Mouse (Mus musculus): ENCODE data around the gene Ubxn11.
"Not testable (repeated sequence)": the region's sequence is repeated elsewhere in the genome, so short reads cannot be mapped to it uniquely, and the experiment has no call there.

Ubxn11 gene

GRCm38 (mm10) chr4:134120192-134120805, 17.9 kb downstream of the Ubxn11 start:
- DNase-seq: no peak

GRCm38 (mm10) chr4:134120916-134121315, 18.5 kb downstream of the Ubxn11 start:
- no peak for DNase-seq

GRCm38 (mm10) chr4:134121571-134121970, 19.2 kb downstream of the Ubxn11 start:
- no peak for DNase-seq

DNA sequence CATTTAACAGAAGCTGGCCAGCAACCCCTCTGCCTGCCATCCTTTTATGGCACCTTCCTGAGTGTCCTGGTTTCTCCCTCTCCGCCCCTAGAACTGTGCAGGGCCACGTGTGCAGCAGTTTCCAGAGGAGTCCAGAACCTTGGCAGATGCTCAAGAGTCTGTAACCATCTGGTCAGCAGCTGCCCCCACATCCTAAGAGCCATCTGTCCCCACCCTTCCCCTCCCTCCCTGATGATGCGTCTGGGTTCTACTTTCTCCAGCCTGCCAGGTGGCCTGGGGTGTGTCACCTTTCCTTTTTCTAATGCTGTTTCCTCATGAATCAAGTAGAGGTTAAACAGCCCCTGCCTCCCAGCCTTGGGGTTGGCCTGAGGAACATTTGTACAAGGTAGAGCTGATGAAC, 19.9 kb downstream of the Ubxn11 start:
- peak; percentile 49 to 52 for DNase-seq

GRCm38 (mm10) chr4:134123147-134123546, 20.8 kb downstream of the Ubxn11 start:
- no peak for DNase-seq

DNA sequence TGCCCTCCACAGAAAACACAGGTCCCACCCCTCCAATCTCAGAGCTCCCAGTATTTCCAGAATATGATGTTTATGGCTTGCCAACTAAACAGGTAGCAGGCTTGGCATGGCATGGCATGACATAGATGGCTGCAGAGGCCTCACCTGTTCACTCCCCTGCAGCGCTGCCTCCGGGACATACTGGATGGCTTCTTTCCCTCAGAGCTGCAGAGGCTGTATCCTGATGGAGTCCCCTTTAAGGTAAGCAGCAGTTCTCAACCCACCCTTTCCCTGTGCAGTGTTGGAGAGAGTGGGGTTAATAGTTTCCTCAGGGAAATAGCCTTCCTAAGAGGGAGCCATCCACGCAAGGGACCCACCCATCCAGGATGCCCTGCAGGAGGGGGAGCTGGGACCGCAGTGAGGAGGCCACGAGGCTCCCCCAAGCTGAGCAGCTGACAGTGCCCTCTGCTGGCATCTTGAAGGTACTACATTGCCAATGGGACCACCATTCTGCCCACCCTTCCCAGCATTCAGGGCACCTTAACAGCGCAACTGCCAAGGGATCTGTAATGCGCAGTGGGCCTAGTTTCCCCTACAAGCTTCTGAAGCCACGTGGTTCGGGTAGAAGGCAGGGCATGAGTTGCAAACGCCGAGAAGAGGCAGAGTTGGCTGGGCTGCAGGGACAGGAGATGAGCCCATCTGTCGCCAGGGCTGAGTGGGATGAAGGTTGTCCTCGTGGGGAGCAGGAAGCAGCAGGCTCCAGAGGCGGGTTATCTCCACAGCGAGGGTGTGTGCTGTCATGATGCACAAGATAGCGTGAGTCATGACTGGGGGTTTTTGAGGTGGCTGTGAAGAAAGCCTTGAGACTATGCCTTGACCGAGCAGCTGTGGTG, 21.5 kb downstream of the Ubxn11 start:
- DNase-seq: peak; percentile 75 to 78

DNA sequence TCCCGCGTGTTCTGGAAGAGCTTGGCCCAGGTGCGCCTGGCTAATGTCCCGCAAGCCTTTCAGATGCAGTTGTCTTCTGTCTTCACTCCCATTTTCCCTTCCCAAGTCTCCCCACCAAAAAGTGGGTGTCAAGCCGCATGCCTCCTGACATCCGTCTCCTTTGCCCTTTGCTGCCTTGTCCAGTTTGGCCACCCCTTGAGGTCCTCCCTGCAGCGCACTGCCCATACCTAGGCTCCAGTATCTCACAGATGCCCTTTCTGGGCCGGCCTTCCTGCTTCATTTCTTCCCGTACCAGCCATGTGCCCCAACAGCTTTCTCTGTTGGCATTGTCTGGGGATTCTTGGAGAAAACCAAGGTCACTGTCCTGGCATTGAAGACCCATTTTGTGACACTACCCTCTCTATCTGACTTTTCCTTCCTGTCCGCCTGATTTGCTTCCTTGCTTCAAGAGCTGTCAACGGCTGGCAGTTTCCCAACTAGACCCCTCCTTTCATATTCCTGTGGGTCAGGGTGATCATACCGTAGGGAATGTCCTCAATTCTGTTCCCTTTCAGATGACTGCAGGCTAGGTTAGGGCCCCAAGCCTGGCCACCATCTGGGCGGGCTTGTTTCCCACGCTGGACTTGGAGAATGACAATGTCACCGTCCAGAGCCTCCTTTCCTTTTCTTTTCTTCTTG, 23.2 kb downstream of the Ubxn11 start:
- peak in 1 of 2 experiments; percentile 35 for DNase-seq

DNA sequence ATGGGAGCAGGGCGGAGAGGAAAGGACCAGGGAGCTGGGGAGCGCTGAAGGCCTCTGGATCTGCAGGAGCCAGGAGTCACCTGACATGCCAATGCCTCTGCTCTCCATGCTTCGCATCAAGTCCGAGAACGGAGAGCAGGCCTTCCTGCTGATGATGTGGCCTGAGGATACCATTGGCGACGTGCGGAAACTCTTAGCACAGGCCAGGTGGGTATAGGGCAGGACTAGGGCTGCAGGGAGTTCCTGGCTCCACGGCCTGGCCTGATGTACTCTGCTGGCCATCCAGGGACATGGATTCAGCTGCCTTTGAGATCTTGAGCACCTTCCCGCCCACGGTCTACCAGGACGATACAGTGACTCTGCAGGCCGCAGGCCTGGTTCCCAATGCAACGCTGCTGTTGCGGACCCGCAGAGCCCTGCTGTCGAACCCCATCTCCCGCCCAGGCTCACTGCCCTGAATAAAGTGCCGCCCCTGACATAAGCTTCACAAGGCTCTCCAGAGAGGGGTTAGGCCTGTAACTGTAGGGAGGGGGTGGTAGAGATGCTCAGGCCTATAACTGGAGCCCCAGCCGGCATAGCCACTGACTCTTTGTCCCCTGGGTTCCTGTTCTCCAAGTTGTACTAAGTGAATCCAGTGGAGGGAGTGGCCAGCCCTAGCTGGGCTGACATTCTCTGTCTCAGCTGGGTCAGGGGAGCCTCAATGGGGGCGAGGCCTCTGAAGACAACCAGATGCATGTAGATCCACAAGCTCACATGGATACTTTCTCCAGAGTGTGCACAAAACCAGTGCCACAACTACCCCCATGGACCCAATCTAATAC, 24.1 kb downstream of the Ubxn11 start:
- DNase-seq: no peak

GRCm38 (mm10) chr4:134127121-134127455, 24.7 kb downstream of the Ubxn11 start:
- no peak for DNase-seq

- DNase-seq: peak in 1 of 2 experiments; percentile 16
Measured at GRCm38 (mm10) chr4:134127793-134128192, 25.4 kb downstream of the Ubxn11 start.

GRCm38 (mm10) chr4:134128221-134128982, 26.0 kb downstream of the Ubxn11 start, which contains the start of gene Sh3bgrl3:
Gene Sh3bgrl3 (minus strand): TSS chr4:134128789.
- DNase-seq: peak; percentile 89 to 92

GRCm38 (mm10) chr4:134128983-134129362, 26.6 kb downstream of the Ubxn11 start:
- DNase-seq: no peak

DNA sequence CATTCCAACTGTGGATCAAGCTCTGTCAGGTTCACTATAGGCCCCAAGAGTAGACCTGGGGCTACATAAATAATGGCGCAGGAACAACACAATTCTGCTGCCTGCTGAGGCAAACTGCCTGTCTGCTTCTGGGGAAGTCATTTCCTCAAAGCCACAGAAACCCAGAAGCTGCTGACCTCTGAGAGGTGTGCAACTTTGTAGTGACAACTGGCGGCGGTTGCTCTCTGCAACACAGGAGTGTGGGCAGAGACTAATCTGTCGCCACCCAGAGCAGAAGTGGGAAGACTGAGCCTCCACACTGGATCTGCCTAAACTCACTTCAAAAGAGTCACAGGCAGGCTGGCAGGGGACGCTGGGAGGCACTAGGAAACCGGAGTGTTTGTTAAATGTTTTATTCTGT, 27.1 kb downstream of the Ubxn11 start:
- no peak for DNase-seq

GRCm38 (mm10) chr4:134132117-134132516, 29.7 kb downstream of the Ubxn11 start:
- no peak for DNase-seq

- DNase-seq: no peak
Measured at GRCm38 (mm10) chr4:134132519-134133095, 30.2 kb downstream of the Ubxn11 start.

GRCm38 (mm10) chr4:134136280-134136926, 34.0 kb downstream of the Ubxn11 start:
- no peak for DNase-seq

- DNase-seq: no peak
Measured at GRCm38 (mm10) chr4:134138857-134139256, 36.5 kb downstream of the Ubxn11 start.

- not testable (repeated sequence) for DNase-seq
Measured at GRCm38 (mm10) chr4:134144297-134144696, 41.9 kb downstream of the Ubxn11 start.

DNA sequence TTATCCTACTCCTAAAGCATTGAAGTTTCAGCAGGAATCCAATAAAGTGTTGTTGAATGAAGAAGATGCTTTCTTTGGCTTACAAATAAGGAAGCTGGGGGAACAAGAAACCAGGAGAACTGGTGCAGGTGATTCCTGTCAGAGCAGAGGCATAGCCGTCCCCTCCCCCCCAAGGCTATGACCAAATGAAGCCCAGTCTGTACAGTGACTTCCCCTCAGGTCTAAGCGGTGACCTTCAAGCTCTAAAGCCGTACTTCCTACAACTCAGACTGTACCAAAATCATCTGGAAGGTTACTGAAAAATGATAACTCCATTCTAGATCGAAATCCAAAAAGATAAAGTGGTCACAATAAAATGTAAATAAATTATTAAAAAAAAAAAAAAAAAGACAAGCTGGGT, 47.0 kb downstream of the Ubxn11 start:
- DNase-seq: no peak

GRCm38 (mm10) chr4:134152112-134152511, 49.7 kb downstream of the Ubxn11 start:
- DNase-seq: no peak

- no peak for DNase-seq
Measured at GRCm38 (mm10) chr4:134153656-134154055, 51.3 kb downstream of the Ubxn11 start.
